Mouse (Mus musculus) thymus, postnatal 25 days (tissue): ENCODE measurements around the gene Gramd4.
A peak's percentile ranks its signal among the peaks of the same experiment; 100 is the strongest.

ENCODE experiments used
- DNase-seq: peaks from one replicate; pipeline ENCODE4 v3.0.0; 2022

Gene Gramd4

DNA sequence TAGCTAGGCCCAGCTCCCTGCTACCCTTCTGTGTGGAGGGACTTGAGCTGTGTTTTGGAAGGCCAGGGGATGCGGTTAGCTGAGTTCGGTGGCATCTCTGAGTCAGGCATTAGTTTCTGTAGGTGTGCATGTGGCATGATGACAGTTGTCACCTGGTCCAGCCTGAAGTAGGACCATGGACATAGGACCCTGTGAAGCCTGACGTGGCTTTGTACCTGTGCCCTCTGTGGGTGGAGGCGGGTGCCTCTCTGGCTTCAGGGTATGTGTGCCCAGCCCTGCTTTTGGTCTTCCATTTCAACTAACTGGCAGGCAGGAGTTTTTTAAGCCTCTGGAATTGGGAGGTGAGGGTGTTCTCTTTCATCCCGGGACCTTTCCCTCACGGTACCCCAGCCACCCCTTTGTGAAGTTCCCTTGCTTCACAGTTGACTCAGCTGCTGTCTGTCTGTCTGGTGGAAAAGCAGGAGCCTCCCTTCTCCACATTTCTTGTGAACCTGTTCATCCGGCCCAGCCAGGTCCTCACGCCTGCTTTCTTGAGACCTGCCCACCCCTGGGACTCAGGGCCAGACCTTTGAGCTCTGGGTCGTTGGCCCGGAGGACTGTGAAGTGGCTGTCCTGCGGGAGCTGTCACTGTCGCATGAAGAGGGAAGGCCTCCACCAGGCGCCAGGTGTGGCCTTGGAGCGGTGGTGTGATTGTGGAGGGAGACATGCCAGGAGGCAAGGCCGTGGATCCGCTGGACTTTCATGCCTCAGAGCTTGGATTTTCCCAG lies 16.9 kb downstream of the Gramd4 start:
- DNase-seq = no peak

DNA sequence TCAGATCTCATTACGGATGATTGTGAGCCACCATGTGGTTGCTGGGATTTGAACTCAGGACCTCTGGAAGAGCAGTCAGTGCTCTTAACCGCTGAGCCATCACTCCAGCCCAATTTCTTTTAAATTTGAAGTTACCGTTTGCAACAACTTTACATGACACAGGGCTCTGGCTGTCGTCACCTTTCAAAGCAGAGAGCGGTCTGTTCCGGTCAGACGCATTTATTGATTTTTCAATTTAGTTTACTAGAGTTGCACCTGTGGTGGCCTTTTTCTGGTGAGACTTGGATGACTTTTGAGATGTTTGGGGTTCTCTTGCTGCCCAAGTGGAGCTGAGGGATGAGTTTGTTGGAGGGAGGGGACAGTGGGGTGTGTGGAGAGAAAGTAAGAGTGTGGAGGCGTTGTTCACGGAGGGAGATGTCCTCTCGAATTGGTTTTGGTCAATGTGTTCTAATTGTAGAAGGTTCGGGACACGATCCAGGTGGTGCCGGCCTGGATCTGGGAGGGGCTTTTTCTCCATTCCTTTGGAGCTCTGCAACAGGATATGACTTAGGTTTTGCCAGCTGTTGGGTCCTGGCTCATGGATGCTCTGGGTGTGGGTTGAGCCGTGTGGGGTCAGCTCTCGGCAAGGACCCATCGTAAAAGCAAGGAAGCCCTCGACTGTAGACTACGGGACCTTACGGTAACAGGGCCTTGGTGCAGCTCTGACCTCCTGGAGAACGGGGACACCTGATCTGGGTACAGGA lies 18.0 kb downstream of the Gramd4 start:
- DNase-seq = no peak

DNA sequence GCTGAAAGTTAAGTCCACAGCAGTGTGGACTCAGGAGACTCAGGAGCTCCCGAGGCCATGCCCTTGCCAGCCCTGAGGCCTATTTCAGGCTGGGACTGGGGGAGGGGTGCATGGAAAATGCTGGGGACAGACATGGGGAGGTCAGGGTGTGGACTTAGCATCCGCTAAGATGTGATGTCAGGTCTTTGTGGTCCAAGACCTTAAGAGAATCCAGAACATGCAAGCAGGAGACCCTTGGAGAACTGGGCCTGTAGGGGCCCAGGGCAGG lies 18.5 kb downstream of the Gramd4 start:
- DNase-seq = no peak

DNA sequence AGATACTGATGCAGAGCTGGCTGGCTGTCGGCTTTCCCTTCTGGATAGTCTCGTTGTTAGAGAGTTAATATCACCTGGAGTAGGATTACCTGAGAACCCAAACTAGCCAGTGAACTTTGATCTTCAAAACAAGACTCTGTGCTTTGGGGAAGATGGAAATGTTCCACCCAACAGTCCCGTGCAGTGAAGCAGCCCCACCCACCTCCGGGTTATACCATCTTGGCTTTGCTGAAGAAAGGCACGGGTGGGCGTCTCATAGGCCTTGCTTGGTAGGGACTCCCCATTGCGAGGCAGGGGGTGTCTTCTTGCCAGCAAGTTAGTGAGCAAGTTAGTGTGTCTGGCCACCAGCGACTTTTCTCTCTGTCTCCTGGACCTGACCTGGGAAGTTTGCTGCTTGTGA lies 18.9 kb downstream of the Gramd4 start:
- no peak for DNase-seq

DNA sequence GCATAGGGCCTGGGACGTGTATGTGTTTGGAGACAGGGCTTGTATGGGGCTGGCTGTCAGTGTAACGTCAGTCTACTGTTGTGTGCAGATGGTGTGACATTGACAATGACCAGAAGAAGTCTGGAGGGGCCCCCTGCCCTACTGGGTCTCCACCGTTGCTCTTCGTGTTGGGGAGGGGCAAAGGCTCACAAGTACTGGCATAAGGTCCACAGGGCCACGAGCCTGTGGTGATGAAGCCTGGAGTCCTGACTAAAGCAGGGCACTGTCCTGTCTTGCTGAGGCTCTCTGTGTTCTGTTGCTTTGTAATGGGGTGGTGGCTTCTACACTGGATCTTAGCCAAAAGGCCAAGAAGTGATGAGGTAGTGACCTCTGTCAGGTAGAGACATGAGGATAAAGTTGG lies 20.4 kb downstream of the Gramd4 start:
- DNase-seq = no peak

DNA sequence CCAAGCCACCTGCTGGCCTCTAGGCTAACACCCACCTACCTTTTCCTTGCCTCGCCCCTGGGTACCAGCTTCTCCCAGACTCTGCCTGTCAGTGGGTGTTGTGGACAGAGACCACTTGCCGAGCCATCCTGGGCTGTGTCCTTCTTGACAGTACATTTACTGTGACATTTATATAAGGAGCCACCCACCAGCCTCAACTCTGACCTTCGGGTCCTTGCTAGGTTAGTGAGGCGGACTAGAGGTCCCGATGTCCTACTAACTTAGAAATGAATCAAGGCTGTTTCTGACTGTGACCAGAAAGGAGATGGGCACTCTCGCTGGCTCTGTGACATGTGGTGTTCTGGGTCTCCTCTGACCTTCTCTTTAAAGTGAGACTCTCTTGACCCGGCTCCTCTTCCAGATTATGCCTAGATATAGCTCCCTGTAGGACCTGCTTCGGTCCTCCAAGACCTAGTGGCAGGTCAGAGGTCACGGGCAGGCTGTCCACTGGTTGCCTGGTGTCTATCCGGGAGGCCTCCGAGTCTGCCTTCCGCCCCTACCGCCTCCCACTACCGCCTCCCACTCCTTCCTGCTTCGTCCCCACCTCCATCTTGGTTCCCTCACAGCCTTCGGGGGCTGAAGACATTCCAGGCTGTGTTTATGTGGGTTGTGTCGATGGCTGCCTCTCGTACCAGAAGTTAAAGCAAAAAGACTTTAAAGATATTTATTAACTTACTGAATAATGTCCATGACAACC lies 21.2 kb downstream of the Gramd4 start:
- DNase-seq = no peak

DNA sequence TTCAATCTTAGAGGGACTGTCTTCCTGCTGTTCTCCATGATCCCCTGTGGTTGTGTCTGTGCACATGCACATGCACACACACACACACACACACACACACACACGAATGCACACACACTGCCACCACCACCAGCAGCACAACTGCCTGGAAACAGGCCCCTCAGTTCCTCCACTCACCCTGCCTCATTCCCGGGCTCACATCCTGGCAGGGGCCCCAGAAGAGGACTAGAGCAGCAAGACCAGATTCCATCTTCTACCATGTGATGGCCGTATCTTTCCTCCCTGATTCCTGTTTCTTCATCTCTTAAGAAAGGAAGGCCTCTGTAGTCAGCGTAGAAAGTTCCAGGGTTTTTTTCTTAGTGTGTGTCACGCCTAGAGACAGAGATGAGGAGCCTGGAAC lies 22.0 kb downstream of the Gramd4 start:
- no peak for DNase-seq

DNA sequence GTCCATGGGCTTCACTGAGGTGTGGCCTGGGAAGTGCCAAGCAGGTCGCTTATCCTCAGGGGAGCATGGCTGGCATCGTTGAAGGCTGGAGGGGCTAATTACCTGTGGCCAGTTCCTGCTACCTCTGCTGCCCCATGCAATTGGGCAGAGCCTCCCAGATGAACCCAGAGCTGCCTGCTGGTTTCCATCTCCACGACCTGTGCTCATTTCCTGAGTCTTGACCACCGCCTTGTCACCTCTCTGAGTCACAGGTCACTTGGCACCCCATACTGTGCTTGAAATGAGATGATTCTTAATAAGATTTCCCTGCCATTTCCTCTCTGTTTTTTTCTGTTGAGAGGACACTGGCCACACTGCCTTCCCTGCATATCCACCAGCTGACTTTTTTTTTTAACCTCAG lies 22.4 kb downstream of the Gramd4 start:
- DNase-seq = no peak

DNA sequence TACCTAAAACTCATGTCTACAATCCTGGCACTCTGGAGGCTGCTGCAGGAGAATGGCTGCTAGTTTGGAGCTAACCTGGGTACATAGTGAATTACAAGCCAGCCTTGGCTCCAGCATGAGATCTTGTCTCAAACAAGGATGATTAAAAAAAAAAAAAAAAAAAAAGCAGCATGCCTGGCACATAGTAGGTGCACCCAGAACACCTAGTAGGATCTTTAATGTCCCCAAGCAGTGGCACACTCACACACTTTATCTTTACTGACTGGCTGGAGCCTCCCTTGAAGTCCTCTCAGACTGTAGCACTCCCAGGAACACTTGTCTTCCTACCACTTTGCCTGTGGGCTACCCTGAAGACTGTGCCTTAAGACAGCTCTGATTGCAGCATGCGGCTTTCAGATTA lies 22.9 kb downstream of the Gramd4 start:
- DNase-seq = no peak

DNA sequence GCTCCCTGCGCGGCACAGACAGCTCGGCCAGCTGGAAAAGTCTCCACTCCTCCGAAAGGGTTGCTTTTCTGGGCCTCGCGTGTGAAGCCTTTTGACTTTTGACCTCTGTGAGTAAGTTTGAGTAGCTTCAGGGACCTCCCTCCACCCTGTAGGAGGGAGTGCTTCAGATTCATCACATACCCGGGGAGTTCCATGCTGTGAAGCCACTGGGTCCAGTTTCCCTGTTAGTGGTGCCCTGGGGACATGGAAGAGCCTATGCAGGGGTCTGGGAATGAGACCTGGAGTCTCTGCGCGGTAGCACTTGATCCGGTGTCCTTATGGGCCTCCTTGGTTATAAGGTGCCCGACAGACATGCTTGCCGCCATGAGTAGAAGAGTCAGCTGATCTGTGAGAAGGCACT lies 24.2 kb downstream of the Gramd4 start:
- DNase-seq = no peak

DNA sequence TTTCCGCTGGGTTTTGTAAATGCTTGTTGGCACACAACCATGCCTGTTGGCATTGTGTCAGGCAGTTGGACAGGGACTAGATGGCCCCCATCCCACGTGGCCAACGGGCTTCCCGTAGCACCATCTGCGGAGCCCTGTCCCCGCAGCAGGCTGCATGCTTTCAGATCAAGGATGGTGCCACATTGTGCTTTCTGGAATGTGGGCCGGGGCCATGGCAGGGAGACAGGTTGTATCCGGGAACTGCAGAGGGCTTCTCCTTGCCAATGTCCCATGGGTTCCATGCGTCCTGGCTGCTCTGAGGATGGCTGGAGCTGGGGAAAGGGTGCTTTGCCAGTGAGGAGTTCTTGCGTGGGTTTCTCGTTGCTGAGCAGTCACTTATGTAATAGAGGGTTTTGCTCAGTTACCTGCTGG lies 25.1 kb downstream of the Gramd4 start:
- no peak for DNase-seq

DNA sequence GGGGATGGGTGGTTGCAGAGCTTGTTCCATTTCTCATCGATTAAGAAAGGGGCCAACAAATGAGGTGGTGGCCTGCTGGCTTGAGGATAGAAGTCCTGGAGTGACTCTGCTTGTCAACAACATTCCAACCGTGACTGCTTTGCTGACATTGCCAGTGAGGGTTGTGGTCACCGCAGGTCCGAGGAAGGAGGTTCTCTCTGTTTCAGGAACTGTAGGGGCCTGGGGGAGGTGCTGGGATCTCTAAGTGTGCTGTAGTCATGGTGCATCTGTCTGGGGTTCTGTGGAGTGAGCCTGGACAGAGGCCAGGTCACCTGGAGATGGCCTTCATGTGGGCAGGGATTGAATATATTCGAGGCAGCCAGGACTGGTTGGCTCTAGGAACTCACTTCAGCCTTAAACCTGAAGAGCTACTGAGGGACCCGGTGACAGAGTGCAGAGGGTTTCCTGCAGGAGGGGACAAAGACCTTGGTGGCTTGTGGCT lies 25.8 kb downstream of the Gramd4 start:
- DNase-seq = no peak

DNA sequence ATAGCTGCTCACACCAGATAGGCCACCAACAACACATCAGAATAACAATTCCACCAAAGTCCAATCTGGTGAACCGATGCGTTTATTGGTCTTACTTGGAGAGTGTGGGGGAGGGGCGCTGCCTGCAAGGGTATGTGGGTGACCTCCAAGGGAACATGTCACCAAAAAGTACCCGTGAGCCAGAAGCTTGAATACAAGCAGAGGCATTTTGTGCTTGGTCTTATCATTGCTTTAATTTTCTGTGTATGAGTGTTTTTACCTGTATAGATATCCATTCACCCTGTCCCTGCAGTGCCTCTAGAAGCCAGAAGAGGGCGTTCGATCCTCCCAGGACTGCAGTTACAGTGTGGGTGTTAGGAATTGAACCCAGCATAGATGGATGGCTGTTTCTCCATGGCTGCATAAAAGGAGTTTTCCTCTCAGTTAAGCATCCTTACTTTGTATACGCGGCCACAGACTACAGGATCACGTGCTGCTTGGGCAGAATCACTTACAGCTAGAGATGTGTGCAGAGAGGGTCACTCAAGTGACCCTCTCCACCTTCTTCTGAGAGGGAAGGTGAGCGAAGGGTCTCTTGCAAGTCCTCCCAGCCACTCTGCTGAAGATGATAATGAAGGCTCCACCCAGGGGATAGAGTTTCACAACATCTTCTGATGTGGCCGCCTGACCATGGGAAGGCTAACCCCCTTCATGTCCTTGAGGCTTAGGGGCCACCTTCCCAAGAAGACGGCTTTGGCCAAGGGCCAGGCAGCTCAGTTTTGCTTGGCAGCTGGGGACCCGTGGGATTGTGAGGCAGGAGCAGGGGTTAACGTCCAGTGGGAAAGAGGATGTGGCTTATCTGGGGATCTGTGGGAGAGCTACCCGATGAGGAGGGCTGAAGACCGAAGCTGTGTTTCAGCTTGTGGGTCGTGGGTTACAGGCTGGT lies 28.1 kb downstream of the Gramd4 start:
- DNase-seq = peak; percentile 51

DNA sequence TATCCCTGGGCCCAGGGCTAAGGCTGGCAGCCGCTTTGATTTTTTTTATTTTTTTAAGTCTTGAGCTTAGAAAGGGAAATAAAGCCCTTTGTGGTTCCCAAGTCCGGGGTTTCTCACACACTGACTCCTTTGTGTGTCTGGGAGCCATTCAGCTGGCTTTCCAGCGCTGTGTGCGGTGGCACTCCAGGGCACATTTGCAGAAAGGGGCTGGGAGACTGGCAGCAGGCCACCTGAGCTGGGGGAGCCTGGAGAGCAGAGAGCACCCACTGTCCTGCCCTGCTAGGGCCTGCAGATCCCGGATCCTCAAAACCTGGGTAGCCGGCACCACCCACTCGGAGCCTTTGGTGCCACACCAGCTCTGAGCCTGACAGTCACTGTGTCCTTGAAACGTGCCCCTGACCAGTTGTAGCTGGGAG lies 28.8 kb downstream of the Gramd4 start:
- DNase-seq = no peak

DNA sequence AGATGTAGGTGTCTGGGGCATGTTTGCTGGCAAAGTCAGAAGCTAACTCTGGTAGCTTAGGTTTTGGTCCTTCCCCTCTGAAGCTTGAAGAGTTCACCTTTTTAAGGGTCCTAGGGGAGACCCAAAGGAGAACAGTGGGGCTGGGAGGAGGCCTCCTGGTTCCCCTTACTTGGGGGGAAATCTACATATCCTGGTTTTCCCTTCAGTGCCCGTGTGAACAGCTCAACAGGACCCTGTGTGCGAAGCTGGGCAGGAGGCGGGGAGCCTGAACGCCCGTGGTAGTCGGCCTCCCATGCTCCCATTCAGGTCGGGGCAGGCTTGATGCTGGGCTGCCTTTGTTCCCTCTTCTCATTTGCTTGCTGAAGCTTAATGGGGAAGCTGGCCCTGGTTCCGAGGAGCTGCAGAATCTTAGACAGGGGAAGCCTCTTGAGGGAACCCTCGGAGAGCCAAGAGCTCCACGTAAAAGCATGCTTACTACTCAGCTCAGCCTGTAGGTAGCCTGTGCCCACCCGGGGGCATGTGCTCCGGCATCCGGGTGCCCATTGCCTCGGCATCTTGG lies 30.2 kb downstream of the Gramd4 start:
- no peak for DNase-seq

DNA sequence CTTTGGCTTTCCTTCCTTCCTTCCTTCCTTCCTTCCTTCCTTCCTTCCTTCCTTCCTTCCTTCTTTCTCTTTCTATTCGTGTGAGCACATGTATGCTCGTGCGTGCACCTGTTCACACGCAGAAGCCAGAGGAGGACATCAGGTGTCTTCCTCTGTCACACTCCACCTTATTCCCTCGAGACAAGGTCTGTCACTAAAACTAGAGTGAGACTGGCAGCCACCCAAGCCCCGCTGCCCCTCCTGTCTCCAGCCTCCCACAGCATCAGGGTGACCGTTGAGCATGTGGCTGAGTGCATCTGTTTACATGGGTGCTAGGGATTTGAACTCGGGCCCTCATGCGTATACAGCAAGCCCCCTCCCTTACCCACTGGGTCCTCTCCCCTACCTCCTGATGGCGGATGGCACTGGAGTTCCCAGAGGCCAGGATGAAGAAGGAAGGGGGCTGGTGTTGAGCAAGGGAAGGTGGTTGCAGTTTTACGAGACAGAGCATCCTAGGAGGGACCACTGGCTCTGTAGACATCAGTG lies 30.8 kb downstream of the Gramd4 start:
- no peak for DNase-seq

DNA sequence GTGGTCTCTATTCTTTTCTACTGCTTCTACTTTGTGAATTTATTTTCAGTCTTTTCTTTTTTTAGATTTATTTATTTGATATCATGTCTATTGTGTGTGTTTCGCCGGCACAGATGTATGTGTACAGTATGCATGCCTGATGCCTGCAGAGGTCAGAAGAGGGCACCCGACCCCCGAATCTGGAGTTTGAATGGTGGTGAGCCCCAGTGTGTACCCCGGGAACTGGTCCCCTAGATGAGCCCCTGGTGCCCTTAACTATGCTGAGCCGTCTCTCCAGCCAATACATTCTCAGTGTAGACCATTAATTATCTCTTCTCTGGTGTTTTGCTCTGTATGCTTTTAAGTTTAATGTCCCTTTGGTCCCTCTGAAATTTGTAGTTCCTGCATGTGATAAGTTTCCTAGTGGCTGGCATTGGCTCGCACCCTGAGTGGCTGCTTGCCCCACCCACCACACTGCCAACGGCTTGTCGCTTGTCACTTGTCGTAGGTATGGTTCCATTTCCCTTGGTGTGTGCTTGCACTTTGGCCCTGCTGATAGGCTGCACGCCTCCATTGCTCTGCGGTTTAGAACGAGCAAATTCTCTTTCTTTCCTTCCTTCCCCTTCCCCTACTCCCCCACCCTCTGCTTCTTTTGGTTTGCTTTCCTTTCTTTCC lies 31.7 kb downstream of the Gramd4 start:
- no peak for DNase-seq

DNA sequence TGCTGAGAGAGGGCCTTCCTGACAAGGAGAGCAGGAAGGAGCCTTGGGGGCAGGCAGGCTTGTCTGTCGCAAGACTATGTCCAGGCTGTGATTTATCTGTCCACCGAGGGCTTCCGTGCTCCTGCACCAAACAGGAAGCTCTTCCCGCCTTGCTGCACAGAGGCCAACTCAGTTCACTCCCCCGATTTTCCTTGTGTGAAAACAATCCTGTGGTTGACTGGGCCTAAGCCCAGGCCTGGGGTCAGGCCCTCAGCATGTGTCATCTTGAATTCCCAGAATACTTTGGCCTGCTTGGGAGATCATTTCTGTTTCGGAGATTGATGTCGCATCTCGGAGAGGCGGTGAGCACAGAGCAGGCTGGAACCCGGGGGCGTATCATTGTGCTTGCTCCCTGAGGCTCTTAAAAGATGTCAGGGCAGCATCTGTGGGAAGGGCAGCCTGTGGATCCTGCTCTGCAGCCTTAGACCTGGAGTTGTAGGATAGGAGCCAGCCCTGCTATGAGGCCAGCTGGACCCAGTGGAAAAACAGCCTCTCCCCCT lies 32.6 kb downstream of the Gramd4 start:
- no peak for DNase-seq

DNA sequence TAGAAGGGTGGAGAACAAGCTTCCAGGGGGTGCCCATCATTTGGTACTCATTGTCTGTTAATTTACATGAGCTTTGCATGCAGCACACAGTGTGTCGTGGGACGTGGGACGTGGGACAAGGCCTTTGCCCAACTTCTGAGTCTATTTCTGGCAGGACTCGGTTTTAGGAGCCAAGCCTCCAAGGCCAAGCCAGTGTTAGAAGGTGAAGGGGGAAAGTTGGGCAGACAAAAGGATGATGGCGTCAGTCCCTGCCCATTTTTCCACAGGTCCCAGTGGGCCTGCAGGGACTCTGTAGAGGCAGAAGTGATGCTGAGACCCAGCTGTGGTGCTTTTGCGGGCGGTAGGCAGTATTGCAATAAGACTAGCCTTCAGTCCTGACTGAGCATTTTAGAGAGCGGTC lies 33.1 kb downstream of the Gramd4 start:
- no peak for DNase-seq

DNA sequence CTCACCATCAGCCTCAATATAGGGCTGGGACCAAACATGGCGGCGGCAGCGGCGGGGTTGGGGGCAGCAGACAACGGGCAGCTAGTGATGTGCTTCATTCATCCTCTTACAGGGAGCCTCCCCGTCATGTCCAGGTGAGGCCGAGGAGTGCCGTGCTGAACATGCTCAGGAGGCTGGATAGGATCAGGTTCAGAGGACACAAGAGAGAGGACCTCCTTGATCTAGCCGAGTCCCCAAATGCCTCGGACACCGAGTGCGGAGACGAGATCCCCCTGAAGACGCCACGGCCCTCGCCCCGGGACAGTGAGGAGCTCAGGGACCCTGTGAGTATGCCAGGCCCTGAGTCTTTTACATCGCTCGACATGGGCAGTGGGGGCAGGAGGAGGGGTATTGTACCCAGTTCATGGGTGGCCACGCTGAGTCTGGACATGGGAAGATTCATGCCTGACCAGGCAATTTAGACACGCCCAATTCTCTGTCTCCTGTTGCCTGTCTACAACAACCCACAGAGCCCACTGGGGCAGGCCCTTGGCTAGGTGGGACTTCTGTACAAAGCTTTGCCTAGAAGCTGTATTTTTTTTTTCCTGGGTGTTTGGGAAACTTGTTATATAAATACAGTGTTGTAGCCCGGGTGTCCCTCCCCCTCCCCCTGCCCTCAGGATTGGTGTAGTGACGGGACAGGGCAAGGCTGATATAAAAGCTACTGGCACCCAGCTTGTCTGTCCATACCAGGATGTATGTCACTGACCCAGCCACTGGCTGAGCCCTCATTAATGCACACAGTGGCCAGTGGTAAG lies 33.9 kb downstream of the Gramd4 start:
- no peak for DNase-seq
